Mouse (Mus musculus): ENCODE data around the gene Casp3.

DNA sequence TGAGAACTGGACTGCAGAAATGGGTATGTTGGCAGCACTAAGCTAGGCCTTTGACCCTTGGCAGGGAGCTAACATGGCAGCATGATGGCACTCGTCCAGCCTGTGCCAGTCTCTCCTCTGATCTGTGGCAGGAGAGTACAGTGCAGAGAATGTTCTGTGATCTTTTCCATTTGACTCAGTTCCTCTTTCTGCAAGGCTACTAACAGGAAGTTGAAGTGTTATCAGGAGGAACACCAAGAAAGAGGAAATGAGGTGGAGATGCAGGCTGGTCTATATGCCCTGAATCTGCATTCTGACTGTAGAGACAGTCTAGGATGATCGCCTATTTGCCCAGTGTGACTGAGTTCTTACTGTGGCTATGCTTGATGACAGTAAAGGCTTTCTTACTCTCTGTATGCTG, 21.5 kb upstream of the Casp3 start:
- no peak for TF ChIP-seq CTCF (IDR thresholded peaks at IDR 0.05; ENCODE audit: low read depth)
- no peak for TF ChIP-seq EP300 (IDR thresholded peaks at IDR 0.05; ENCODE audit: low read depth)
